Mouse (Mus musculus) bone marrow macrophage, adult 2 months (primary cell): ENCODE results near the gene Apob.
"Not testable (repeated sequence)": the region's sequence is repeated elsewhere in the genome, so short reads cannot be mapped to it uniquely, and the experiment has no call there.

Experiments
- CTCF ChIP-seq: IDR thresholded peaks from 2 replicates; pipeline ENCODE4 v1.5.1; 2012; ENCODE audit warnings: low read depth, mild to moderate bottlenecking, low read length, moderate library complexity
- POLR2A ChIP-seq: IDR thresholded peaks from 2 replicates; pipeline ENCODE4 v1.6.1; 2012; ENCODE audit warnings: mild to moderate bottlenecking, low read depth, low read length, borderline replicate concordance

GRCm38 (mm10) chr12:8031169-8031568 is 53.7 kb downstream of the Apob start:
- not testable (repeated sequence) for TF ChIP-seq CTCF, POLR2A
